Mouse (Mus musculus) bone marrow macrophage, adult 2 months (primary cell): ENCODE measurements around the gene Ush2a.

Experiments
- CTCF ChIP-seq: IDR thresholded peaks from 2 replicates; pipeline ENCODE4 v1.5.1; 2012; ENCODE audit warnings: low read depth, mild to moderate bottlenecking, low read length, moderate library complexity
- POLR2A ChIP-seq: IDR thresholded peaks from 2 replicates; pipeline ENCODE4 v1.6.1; 2012; ENCODE audit warnings: mild to moderate bottlenecking, low read depth, low read length, borderline replicate concordance

DNA sequence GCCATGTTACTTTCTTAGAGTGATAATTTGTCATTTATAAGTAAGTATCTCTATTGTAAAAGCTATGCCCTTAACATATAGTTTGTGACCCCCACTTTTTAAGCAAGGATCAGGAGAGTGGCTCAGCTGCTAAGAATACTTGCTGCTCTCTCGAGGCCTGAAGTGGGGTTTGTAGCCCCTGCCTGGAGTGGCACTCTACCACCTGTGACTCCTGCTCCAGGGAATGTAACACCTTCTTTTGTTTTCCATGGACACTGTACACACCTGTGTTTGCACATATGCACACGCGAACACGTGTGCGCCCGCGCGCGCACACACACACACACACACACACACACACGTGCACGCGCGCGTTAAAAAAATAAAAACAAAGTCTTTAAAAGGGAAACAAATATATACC, 424.5 kb downstream of the Ush2a start:
- TF ChIP-seq POLR2A: no peak
- TF ChIP-seq CTCF: no peak
